Mouse (Mus musculus) embryonic facial prominence, embryonic 14.5 days (tissue): ENCODE measurements around the gene Adra2b. TPM values are rescaled to one million over a fixed set of nuclear protein-coding genes. Genes with fewer than 3 reads are reported as not detected.

ENCODE experiments used
- ATAC-seq: fragments of 200-750 bp; cut with Nextera tagmentation; 2 replicates; pipeline ENCODE4 v1.8.0; 2017; ENCODE audit warnings: low read depth, moderate number of reproducible peaks, moderate TSS enrichment
- DNase-seq: peaks from one replicate; pipeline ENCODE4 v3.0.0-alpha.2; 2015; ENCODE audit warnings: low spot score
- H3K27ac ChIP-seq: fragments of 300-500 bp; sonication (generic); replicated peaks from 2 replicates; pipeline ENCODE4 v1.5.1; 2014; ENCODE audit warnings: low read depth, mild to moderate bottlenecking, low read length, moderate library complexity
- H3K27me3 ChIP-seq: fragments of 300-500 bp; sonication (generic); replicated peaks from 2 replicates; pipeline ENCODE4 v1.6.1; 2014; ENCODE audit warnings: low read length; ENCODE audit not compliant: control insufficient read depth, insufficient read depth
- H3K36me3 ChIP-seq: fragments of 300-500 bp; sonication (generic); 2 replicates; pipeline ENCODE4 v1.6.1; 2014; ENCODE audit warnings: low read length, mixed read lengths; ENCODE audit not compliant: control insufficient read depth, insufficient read depth
- H3K4me1 ChIP-seq: fragments of 300-500 bp; sonication (generic); 2 replicates; pipeline ENCODE4 v1.6.1; 2014; ENCODE audit warnings: antibody characterized with exemption, low read length; ENCODE audit not compliant: control insufficient read depth, insufficient read depth
- H3K4me2 ChIP-seq: fragments of 300-500 bp; sonication (generic); 2 replicates; pipeline ENCODE4 v1.6.1; 2014; ENCODE audit warnings: low read depth, mild to moderate bottlenecking, low read length, moderate library complexity, mixed read lengths
- H3K4me3 ChIP-seq: fragments of 300-500 bp; sonication (generic); 2 replicates; pipeline ENCODE4 v1.5.1; 2014; ENCODE audit warnings: low read depth, mild to moderate bottlenecking, low read length
- H3K9ac ChIP-seq: fragments of 300-500 bp; sonication (generic); 2 replicates; pipeline ENCODE4 v1.6.1; 2014; ENCODE audit warnings: low read depth, mild to moderate bottlenecking, low read length, moderate library complexity, mixed read lengths
- H3K9me3 ChIP-seq: fragments of 300-500 bp; sonication (generic); 2 replicates; pipeline ENCODE4 v1.6.1; 2016; ENCODE audit warnings: low read length; ENCODE audit not compliant: control insufficient read depth
- WGBS: fragments of 180-500 bp; shearing (Covaris S2); extraction: QIAGEN DNeasy Blood & Tissue Kit; methylation state at CpG from one replicate; pipeline ENCODE4 v1.1.7; 2014; 5-methylcytosine and 5-hydroxymethylcytosine counted together
- polyA plus RNA-seq: library from polyadenylated mRNA; unstranded; fragments of >200 nt; fragmentation: Nextera tagmentation; extraction: Ambion mirVana; gene quantifications from 2 replicates; pipeline ENCODE4 v1.2.1, GENCODE M21; 2014

The Adra2b gene
- polyA plus RNA-seq, 1 experiment from 2014 or later = 0.51 TPM

DNA sequence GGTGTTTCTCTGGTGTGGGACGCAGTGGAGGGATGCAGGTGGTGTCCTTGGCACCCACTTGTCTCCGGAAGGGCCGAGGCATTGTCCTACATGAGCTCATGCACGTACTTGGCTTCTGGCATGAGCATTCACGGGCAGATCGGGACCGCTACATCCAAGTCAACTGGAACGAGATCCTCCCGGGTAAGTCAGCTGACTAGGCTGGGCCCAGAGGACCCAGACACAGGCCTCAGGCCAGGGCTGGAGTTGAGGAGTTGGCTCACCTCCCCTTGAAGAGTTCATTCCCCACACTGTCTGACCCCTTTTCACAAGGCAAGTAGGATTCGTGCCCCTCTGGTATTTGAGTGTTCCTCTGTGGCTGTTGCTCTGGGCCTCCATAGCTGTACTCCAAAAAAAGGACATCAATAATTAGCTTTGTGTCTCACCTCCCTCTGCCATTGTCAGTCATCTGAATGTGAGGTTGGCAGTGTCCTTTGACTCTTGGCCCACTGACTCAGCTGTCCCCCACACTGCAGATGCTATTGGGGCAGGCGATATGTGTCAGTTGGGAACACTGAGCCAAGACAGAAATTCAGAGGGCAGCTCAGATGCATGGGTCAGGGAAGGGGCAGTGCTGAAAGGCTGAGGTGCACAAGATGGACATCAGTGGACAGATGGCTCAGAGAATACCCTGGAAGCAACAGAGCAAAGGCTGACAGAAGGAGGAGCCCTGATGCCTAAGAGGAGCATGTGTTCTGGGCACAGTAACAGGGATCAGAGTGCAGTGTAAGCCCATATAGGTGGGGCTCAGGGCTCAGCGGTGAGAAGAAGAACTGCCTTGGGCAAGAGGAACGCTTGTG, 15.6 kb upstream of the Adra2b start:
- H3K9me3 ChIP-seq = no peaks in the 10 kb centered on the region
- no peaks in the 10 kb centered on the region for H3K27me3 ChIP-seq
- H3K4me1 ChIP-seq = no peaks in the 10 kb centered on the region
- no peak overlapping the region for H3K4me3 ChIP-seq
- WGBS = 80% methylated on average over 13 of the region's 13 CpGs
- ATAC-seq = no peak
- no peak for DNase-seq
- H3K27ac ChIP-seq = no peak overlapping the region
- no peak overlapping the region for H3K4me2 ChIP-seq
- no peaks in the 10 kb centered on the region for H3K36me3 ChIP-seq
- H3K9ac ChIP-seq = no peak overlapping the region

DNA sequence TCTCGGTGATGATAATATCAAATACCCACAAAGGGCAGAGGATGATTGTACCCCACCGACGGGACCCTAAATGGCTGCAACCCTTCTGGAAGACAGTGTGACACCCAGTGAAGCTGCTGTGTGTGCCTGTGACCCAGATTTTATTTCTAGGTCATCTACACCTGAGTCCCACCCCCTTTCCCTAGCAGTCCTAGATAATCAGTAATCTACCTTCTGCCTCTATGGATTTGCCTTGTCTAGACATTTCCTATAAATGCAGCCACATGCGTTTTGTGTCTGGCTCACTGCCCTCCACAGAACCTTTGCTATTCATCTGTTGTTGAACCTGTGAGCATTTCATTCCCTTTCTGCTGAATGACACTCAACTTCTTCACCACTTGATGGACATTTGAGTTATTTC, 9.1 kb upstream of the Adra2b start:
- Histone ChIP-seq H3K27me3 (no peaks in the 10 kb centered on the region), H3K4me1 (no peaks in the 10 kb centered on the region), H3K4me2 (no peak overlapping the region), H3K36me3 (no peaks in the 10 kb centered on the region), H3K27ac (no peak overlapping the region), H3K9me3 (no peaks in the 10 kb centered on the region), H3K9ac (no peak overlapping the region), H3K4me3 (no peak overlapping the region)
- 78% methylated on average over 4 of the region's 4 CpGs for WGBS
- DNase-seq = no peak
- ATAC-seq = no peak

GRCm38 (mm10) chr2:127363282-127363652, 259 bp downstream of the Adra2b start:
- 0 out of 2 replicates have a peak overlapping the region, but pooled peaks have one; percentile 6 for H3K9ac ChIP-seq
- DNase-seq (no peak), ATAC-seq (peak; percentile 4; the same call in 1 of the 2 replicates)
- H3K4me3 ChIP-seq = peak overlapping the region; percentile 44
- H3K27ac ChIP-seq = no peak overlapping the region
- H3K4me2 ChIP-seq = peak overlapping the region; percentile 82
- no peaks in the 10 kb centered on the region; the same call in 1 of the 2 replicates for H3K4me1 ChIP-seq
- under 1% methylated on average over 22 of the region's 28 CpGs for WGBS
- H3K36me3 ChIP-seq = no peaks in the 10 kb centered on the region
- H3K27me3 ChIP-seq = peaks cover 76% of the 10 kb centered on the region
- H3K9me3 ChIP-seq = no peaks in the 10 kb centered on the region

- no peak overlapping the region for H3K9ac ChIP-seq
Measured at GRCm38 (mm10) chr2:127363696-127364095, 688 bp downstream of the Adra2b start.

GRCm38 (mm10) chr2:127364452-127364851, 1.4 kb downstream of the Adra2b start:
- 13% methylated on average over 8 of the region's 8 CpGs for WGBS

More at GRCm38 (mm10) chr2:127363696-127364095, 688 bp downstream of the Adra2b start:
- DNase-seq (no peak), ATAC-seq (no peak)
- Histone ChIP-seq H3K4me1 (no peaks in the 10 kb centered on the region; the same call in 1 of the 2 replicates), H3K4me3 (peak overlapping the region; percentile 44), H3K9me3 (no peaks in the 10 kb centered on the region), H3K36me3 (no peaks in the 10 kb centered on the region), H3K4me2 (peak overlapping the region; percentile 82), H3K27me3 (peaks cover 76% of the 10 kb centered on the region), H3K27ac (no peak overlapping the region)
- WGBS = 6% methylated on average over 20 of the region's 20 CpGs

GRCm38 (mm10) chr2:127367126-127367820, 4.3 kb downstream of the Adra2b start:
- Histone ChIP-seq H3K36me3 (no peaks in the 10 kb centered on the region), H3K27me3 (peaks cover 55% of the 10 kb centered on the region), H3K4me3 (no peak overlapping the region), H3K4me1 (no peaks in the 10 kb centered on the region; the same call in 1 of the 2 replicates), H3K9ac (no peak overlapping the region), H3K27ac (no peak overlapping the region), H3K4me2 (no peak overlapping the region), H3K9me3 (no peaks in the 10 kb centered on the region)
- DNase-seq (no peak), ATAC-seq (no peak)
- 58% methylated on average over 10 of the region's 10 CpGs for WGBS

More at GRCm38 (mm10) chr2:127364452-127364851, 1.4 kb downstream of the Adra2b start:
- Histone ChIP-seq H3K27me3 (peaks cover 76% of the 10 kb centered on the region), H3K4me1 (no peaks in the 10 kb centered on the region; the same call in 1 of the 2 replicates), H3K4me2 (no peak overlapping the region), H3K9ac (no peak overlapping the region), H3K9me3 (no peaks in the 10 kb centered on the region), H3K4me3 (no peak overlapping the region), H3K27ac (no peak overlapping the region), H3K36me3 (no peaks in the 10 kb centered on the region)
- ATAC-seq (no peak), DNase-seq (no peak)

DNA sequence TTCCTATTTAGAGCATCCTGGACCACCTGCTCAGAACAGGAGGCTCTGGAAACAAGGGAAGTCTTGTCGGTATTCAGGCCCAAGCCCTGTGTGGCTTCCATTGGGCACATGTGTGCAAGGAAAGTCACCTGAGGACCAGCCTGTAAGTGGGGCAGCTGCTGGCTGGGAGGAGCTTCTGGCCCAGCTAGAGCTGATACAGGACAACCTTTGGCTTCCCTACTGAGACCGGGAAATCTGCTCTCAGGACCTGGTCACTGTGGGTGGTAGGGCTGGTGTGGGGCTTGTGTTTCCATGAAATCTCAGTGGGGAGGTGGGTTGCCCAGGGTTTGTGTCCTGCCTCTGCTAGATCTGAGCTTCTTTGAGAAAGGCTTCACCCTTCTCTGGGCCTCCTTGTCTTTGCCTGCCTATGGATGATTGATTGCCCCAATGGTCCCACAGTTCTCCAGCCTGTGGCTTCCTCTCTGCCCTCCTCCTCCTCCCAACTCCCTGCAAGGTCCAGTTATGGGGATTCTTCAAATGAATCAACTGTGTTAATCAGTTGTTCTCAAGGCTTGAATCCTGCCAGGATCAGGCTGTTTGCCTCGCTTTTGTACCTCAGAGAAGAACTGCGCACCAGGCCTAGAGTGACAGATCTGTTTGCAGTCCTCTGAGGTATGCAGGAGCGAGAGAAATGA, 6.8 kb downstream of the Adra2b start:
- Histone ChIP-seq H3K27me3 (peaks cover 29% of the 10 kb centered on the region), H3K4me1 (no peaks in the 10 kb centered on the region), H3K9ac (no peak overlapping the region), H3K9me3 (no peaks in the 10 kb centered on the region), H3K4me2 (no peak overlapping the region), H3K36me3 (no peaks in the 10 kb centered on the region), H3K27ac (no peak overlapping the region), H3K4me3 (no peak overlapping the region)
- ATAC-seq (no peak), DNase-seq (no peak)
- 57% methylated on average over 5 of the region's 5 CpGs for WGBS
